Mouse (Mus musculus): ENCODE data around the gene Sprr2i.

DNA sequence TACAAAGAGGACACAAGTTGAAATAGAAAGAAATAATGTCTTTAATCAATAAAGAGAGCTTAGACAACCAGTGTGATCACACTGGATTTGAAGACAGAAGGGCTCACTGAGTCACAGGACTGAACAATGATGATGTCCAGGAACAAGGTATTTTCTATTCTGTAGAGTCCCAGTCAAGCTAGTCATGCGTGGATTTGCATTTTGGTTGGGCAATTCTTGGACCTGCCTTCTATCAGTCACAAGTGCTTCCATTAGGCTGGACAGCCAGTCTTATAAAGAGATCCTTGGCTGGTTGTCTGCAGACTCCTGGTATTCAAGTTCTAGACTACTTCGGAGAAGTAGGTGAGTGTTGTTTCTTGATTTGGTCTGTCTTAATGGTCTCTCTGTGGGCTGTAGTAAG lies at the start of gene Sprr2i:
- TF ChIP-seq CTCF (IDR thresholded peaks at IDR 0.05; ENCODE audit: extremely low read depth, insufficient read depth, insufficient read length, insufficient replicate concordance) (no peak), POLR2A (IDR thresholded peaks at IDR 0.05; ENCODE audit: low read depth, low read length) (no peak)
